Mouse (Mus musculus) layer of hippocampus, adult 6 months (tissue): ENCODE measurements around the gene Trim11. TPM values are rescaled to one million over a fixed set of nuclear protein-coding genes. Genes with fewer than 3 reads are reported as not detected.

Source experiments
- long read RNA-seq, 2 experiments: library from polyadenylated mRNA; unstranded; transcript quantifications; one replicate each; pipeline ENCODE4 v2.0.0; 2019 to 2020
- microRNA-seq: library from miRNA; unstranded; fragments of <30 nt; microRNA quantifications from one replicate; pipeline ENCODE4 v1.2.0, GENCODE M21; 2020
- polyA plus RNA-seq: library from polyadenylated mRNA; unstranded; fragments of <200 nt; fragmentation: Nextera tagmentation; gene quantifications from 2 replicates; pipeline ENCODE4 v1.2.3, GENCODE M21; 2021

The Trim11 gene
- polyA plus RNA-seq = 10.9 and 12.4 TPM in 2 replicates
- long read RNA-seq, experiment 1, partial matches to known transcripts = 4 of 39 reads
- long read RNA-seq, experiment 1, other reads (novel, unspliced or antisense) = 35 of 39 reads
- long read RNA-seq, experiment 2, partial matches to known transcripts = 9 of 109 reads
- long read RNA-seq, experiment 2, other reads (novel, unspliced or antisense) = 100 of 109 reads

DNA sequence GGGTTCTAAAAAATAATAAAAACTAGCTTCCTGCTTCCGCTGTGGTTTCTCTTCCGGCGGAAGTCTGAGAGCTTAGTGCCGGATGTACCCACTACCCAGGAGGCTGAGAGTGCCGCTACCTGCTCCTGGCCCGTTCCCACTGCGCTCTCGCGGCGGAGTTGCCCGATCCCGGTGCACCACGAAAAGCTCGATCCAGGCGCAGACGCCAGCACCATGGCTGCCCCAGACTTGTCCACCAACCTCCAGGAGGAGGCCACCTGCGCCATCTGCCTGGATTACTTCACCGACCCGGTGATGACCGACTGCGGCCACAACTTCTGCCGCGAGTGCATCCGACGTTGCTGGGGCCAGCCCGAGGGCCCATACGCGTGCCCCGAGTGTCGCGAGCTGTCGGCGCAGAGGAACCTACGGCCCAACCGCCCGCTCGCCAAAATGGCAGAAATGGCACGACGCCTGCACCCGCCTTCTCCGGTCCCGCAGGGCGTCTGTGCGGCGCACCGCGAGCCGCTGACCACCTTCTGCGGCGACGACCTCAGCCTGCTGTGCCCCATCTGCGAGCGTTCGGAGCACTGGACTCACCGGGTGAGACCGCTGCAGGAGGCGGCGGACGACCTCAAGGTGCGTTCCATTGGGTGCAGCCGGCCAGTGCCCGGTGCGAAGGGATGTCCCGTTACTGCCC is at the start of gene Trim11:
TSS of gene Trim11 (plus strand) at position 67 of the 679 bp plus-strand sequence.

DNA sequence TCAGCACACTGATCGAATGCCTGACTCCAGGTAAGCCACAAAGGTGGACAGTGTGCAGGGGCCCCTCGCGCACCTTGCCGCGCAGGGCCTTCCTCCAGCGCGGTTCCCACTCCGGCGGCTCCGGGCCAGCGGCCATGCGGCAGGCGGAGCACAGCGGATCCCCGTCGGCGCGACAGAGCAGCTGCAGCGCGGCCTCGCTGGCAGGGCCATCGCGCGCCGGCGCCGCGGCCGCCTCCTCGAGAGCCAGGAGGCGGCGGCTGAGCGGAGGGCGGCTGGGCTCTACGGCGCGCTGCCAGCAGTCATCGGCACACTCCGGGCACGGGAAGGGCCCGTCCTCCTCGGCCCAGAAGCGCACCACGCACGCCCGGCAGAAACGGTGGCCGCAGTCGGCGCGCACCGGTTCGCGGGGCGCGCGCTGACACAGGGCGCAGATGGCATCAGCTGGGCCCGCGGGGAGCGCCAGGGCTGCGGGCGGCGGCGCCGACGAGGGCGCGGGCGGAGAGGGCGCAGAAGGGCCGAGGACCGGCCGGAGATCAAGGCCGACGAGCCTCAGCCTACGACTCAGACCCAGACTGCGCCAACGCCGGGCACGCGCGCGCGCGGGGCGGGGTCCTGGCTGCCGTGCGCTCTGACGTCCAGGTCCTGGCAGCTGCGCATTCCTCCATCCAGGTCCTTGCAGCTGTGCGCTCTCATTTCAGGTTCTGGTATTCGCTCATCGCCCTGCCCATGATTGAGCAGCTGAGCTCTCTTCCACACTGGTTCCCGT is 39.4 kb upstream of the Trim11 start, which contains the start of gene Rnf187:
TSS of gene Rnf187 (minus strand) at position 595 of the 766 bp plus-strand sequence.

DNA sequence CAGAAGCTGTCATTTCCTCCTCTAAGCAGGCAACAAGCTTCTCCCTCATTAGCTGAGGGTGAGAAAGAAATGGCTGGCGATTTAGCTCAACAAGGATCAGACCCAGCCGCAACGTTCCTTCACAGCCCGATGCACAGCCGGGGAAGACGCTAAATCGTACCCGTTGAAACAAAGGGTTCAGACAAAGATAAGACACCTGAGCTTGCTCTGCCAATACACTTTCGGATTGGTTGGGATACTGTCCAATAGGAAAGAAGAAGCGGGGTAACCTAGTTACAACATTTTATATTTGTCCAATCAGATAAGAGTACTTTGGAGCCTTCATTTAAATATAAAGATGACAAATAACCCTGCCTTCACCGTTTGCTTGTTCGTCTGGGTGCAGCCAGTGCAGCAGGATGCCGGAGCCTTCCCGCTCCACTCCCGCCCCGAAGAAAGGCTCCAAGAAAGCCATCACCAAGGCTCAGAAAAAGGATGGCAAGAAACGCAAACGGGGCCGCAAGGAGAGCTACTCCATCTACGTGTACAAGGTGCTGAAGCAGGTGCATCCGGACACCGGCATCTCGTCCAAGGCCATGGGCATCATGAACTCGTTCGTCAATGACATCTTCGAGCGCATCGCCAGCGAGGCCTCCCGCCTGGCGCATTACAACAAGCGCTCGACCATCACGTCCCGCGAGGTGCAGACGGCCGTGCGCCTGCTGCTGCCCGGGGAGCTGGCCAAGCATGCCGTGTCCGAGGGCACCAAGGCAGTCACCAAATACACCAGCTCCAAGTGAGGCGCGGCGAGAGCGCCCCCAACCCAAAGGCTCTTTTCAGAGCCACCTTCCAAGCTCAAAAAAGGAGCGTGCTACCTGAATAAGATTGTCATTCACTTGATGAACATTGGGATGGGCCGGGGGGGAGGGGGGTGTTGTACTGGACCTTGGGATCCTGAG is 29.1 kb upstream of the Trim11 start, which contains the start of gene Hist3h2ba:
TSS of gene Hist3h2ba (plus strand) at position 379 of the 938 bp plus-strand sequence.

DNA sequence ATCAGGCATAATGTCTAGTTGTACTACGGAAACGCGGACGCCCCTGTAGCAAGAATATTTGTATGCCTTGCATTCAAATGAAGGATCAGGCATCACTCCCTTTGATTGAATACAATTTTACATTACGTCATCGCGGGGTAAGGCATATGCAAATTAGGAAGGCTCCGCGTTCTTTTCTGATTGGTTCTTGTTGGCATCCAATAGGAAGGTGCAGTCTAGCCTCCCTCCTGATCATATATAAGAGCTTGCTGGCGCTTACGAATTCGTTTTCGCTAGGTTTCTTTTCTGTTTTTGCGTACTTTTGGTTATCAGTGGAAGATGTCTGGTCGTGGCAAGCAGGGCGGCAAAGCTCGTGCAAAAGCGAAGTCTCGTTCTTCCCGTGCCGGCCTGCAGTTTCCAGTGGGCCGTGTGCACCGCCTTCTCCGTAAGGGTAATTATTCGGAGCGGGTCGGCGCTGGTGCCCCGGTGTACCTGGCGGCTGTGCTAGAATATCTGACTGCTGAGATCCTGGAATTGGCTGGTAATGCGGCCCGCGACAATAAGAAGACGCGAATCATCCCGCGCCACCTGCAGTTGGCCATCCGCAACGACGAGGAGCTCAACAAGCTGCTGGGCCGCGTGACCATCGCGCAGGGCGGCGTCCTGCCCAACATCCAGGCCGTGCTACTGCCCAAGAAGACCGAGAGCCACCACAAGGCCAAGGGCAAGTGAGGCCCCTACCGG is 23.3 kb upstream of the Trim11 start, which contains the start of the genes Hist3h2a and Trim17:
TSS of gene Hist3h2a (plus strand) at position 266 of the 723 bp plus-strand sequence.
TSS of gene Trim17 (plus strand) at position 266 of the 723 bp plus-strand sequence.

Small RNA genes within 50 kb of the gene (microRNA-seq; reads per million reads assigned to microRNA genes)
- gene Gm44313 = not detected

Other genes starting within 250 kb of the Trim11 start
- 0.09 and 0.13 TPM in 2 replicates for gene Olfr317, start 238.9 kb upstream of the Trim11 start, polyA plus RNA-seq
- gene Olfr316, start 225.4 kb upstream of the Trim11 start, polyA plus RNA-seq = 0.67 and 0.89 TPM in 2 replicates
- gene Olfr315, start 204.9 kb upstream of the Trim11 start, polyA plus RNA-seq = not detected in 2 replicates
- gene Olfr314, start 195.1 kb upstream of the Trim11 start, polyA plus RNA-seq = not detected in 2 replicates
- 28.9 and 30.2 TPM in 2 replicates for gene Fam183b, start 176.1 kb upstream of the Trim11 start, polyA plus RNA-seq
- not detected in 2 replicates for gene Olfr313, start 163.1 kb upstream of the Trim11 start, polyA plus RNA-seq
- gene Olfr312, start 148.9 kb upstream of the Trim11 start, polyA plus RNA-seq = not detected in 2 replicates
- not detected in 2 replicates for gene Olfr311, start 138.8 kb upstream of the Trim11 start, polyA plus RNA-seq
- 3.5 and 3.9 TPM in 2 replicates for gene Gm12258, start 130.9 kb upstream of the Trim11 start, polyA plus RNA-seq
- gene 2810021J22Rik, start 110.9 kb upstream of the Trim11 start, polyA plus RNA-seq = 3.4 and 4.0 TPM in 2 replicates
- 6.0 and 6.7 TPM in 2 replicates for gene Zfp39, start 73.9 kb upstream of the Trim11 start, polyA plus RNA-seq
- gene Btnl10, start 60.2 kb upstream of the Trim11 start, polyA plus RNA-seq = not detected in 2 replicates
- 359 and 481 TPM in 2 replicates for gene Rnf187, start 39.2 kb upstream of the Trim11 start, polyA plus RNA-seq
- 23.0 and 26.4 TPM in 2 replicates for gene Hist3h2ba, start 29.2 kb upstream of the Trim11 start, polyA plus RNA-seq
- 89.8 and 93.1 TPM in 2 replicates for gene Hist3h2a, start 23.4 kb upstream of the Trim11 start, polyA plus RNA-seq
- 4.6 and 5.0 TPM in 2 replicates for gene Trim17, start 23.4 kb upstream of the Trim11 start, polyA plus RNA-seq
- gene Obscn, start 158.3 kb downstream of the Trim11 start, polyA plus RNA-seq = 0.41 and 0.49 TPM in 2 replicates
- gene Iba57, start 185.6 kb downstream of the Trim11 start, polyA plus RNA-seq = 2.0 and 3.1 TPM in 2 replicates
- gene Gjc2, start 205.1 kb downstream of the Trim11 start, polyA plus RNA-seq = 6.5 and 7.0 TPM in 2 replicates
- 552 and 573 TPM in 2 replicates for gene Guk1, start 214.1 kb downstream of the Trim11 start, polyA plus RNA-seq
- gene Mrpl55, start 224.4 kb downstream of the Trim11 start, polyA plus RNA-seq = 179 and 195 TPM in 2 replicates
- gene 2310033P09Rik, start 230.2 kb downstream of the Trim11 start, polyA plus RNA-seq = 33.7 and 34.5 TPM in 2 replicates